Mouse (Mus musculus) C2C12 (cell line): Measurements from ENCODE around the gene Rhbdl3. TPM values are rescaled to one million over a fixed set of nuclear protein-coding genes. Genes with fewer than 3 reads are reported as not detected.

Source experiments
- H3K27me3 ChIP-seq: one replicate; pipeline ENCODE4 v1.6.1; 2011; ENCODE audit not compliant: control insufficient read depth, insufficient read depth, insufficient read length
- H3K36me3 ChIP-seq: one replicate; pipeline ENCODE4 v1.6.1; 2011; ENCODE audit not compliant: control insufficient read depth, insufficient read depth
- H3K4me3 ChIP-seq: one replicate; pipeline ENCODE4 v1.5.1; 2011; ENCODE audit warnings: mild to moderate bottlenecking, control low read depth; ENCODE audit not compliant: poor library complexity, insufficient read depth, severe bottlenecking
- H3K79me2 ChIP-seq: one replicate; pipeline ENCODE4 v1.6.1; 2011; ENCODE audit not compliant: control insufficient read depth, insufficient read depth
- H3K79me3 ChIP-seq: one replicate; pipeline ENCODE4 v1.6.1; 2011; ENCODE audit warnings: low read depth, control low read depth
- H3ac ChIP-seq: one replicate; pipeline ENCODE3; 2011; ENCODE audit warnings: low read depth; ENCODE audit not compliant: control insufficient read depth, insufficient read length
- CEBPB ChIP-seq: IDR thresholded peaks from one replicate; pipeline ENCODE4 v1.6.1; 2011; ENCODE audit warnings: low read depth, mild to moderate bottlenecking, control low read depth, moderate library complexity
- CTCF ChIP-seq: IDR thresholded peaks from one replicate; pipeline ENCODE4 v1.5.1; 2011; ENCODE audit not compliant: control insufficient read depth, insufficient read depth, insufficient read length
- FOSL1 ChIP-seq: IDR thresholded peaks from one replicate; pipeline ENCODE4 v1.8.0; 2011; ENCODE audit warnings: mild to moderate bottlenecking, low read length; ENCODE audit not compliant: poor library complexity, insufficient read depth, severe bottlenecking
- MAX ChIP-seq: IDR thresholded peaks from one replicate; pipeline ENCODE4 v1.6.1; 2011; ENCODE audit warnings: mild to moderate bottlenecking, control low read depth
- MYOD1 ChIP-seq: IDR thresholded peaks from one replicate; pipeline ENCODE4 v1.6.1; 2011; ENCODE audit warnings: low read depth; ENCODE audit not compliant: control insufficient read depth, insufficient read length
- MYOG ChIP-seq: IDR thresholded peaks from one replicate; pipeline ENCODE4 v1.6.1; 2011; ENCODE audit not compliant: control insufficient read depth, insufficient read length; ENCODE audit errors: extremely low read depth
- USF1 ChIP-seq: IDR thresholded peaks from one replicate; pipeline ENCODE4 v1.6.1; 2011; ENCODE audit warnings: low read depth, mild to moderate bottlenecking, control low read depth, moderate library complexity
- long read RNA-seq, 2 experiments: library from polyadenylated mRNA; unstranded; transcript quantifications; one replicate each; pipeline ENCODE4 v2.0.0; 2019 to 2020
- polyA plus RNA-seq: library from polyadenylated mRNA; unstranded; fragments of >200 nt; fragmentation: generic; extraction: Trizol; gene quantifications from one replicate; pipeline ENCODE4 v1.2.1, GENCODE M21; 2012; ENCODE audit warnings: missing spikeins

The Rhbdl3 gene
- 0.22 TPM for polyA plus RNA-seq
- long read RNA-seq, experiment 1 = 0 reads
- long read RNA-seq, experiment 2 = 0 reads

GRCm38 (mm10) chr11:80300551-80301315 is at the start of gene Rhbdl3:
Rhbdl3 (plus strand) TSS chr11:80300912.
- no peak for TF ChIP-seq MAX
- TF ChIP-seq FOSL1 = no peak
- TF ChIP-seq USF1 = no peak
- no peak for TF ChIP-seq CEBPB
- no peak for TF ChIP-seq CTCF
- no peak for TF ChIP-seq MYOD1
- TF ChIP-seq MYOG = no peak
- Histone ChIP-seq H3ac (peak within 1 kb of the TSS; percentile 57), H3K36me3 (no peaks in the 10 kb centered on the region), H3K4me3 (peak within 1 kb of the TSS; percentile 21), H3K79me2 (no peaks in the 10 kb centered on the region), H3K27me3 (peaks cover 28% of the 10 kb centered on the region), H3K79me3 (no peaks in the 10 kb centered on the region)

DNA sequence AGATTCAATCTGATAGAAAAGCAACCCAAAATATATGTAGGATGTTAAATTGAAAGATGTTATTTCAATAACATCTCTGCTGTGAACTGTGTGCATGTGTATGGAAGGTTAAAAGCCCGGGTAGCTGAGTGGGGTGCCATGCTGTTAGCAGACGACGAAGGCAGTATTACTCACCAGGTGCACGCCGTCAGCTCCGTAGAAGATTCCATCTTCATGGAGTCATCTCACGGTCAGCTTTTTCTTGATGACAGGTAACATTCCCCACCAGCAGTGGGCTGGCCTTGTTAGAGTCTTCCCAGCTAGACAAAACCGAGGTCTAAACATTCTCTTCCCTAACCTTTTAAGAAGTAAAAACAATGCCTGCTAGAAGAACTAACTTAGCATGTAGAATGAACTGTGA is 36.6 kb upstream of the Rhbdl3 start:
- TF ChIP-seq FOSL1 (no peak), MYOD1 (no peak), CTCF (no peak), USF1 (no peak), MYOG (no peak), MAX (no peak)
- Histone ChIP-seq H3ac (no peak overlapping the region), H3K27me3 (no peaks in the 10 kb centered on the region), H3K79me2 (no peaks in the 10 kb centered on the region), H3K79me3 (no peaks in the 10 kb centered on the region), H3K36me3 (peaks cover 60% of the 10 kb centered on the region), H3K4me3 (no peak overlapping the region)

DNA sequence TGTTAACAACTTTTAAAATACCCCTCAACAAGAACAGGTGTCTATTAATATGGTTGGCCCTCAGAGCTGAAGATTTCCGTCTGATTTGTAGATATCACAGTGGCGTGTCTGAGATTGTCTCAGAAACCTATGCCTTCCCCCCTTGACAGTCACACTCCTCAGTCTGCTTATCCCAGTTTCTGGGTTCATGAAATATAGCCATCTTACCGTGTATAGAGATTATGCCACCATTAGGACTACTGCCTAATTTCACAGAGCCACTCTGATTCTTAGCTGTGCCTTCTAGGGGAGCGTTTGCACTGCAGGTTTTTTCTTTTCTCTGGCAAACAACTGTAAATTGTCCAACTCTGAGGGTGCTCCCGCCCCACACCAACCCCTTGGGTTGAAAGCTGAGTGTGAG is 29.6 kb upstream of the Rhbdl3 start:
- no peaks in the 10 kb centered on the region for H3K79me3 ChIP-seq
- no peak overlapping the region for H3K4me3 ChIP-seq
- H3ac ChIP-seq = no peak overlapping the region
- H3K36me3 ChIP-seq = peaks cover 9% of the 10 kb centered on the region
- H3K79me2 ChIP-seq = no peaks in the 10 kb centered on the region
- H3K27me3 ChIP-seq = no peaks in the 10 kb centered on the region
- TF ChIP-seq MAX (no peak), CTCF (no peak), USF1 (no peak), MYOG (no peak), FOSL1 (no peak), MYOD1 (no peak), CEBPB (no peak)

- TF ChIP-seq CTCF (no peak), CEBPB (no peak), MAX (no peak), FOSL1 (no peak), MYOD1 (no peak), USF1 (no peak), MYOG (no peak)
- no peaks in the 10 kb centered on the region for H3K79me2 ChIP-seq
- H3K4me3 ChIP-seq = no peak overlapping the region
- H3ac ChIP-seq = no peak overlapping the region
- no peaks in the 10 kb centered on the region for H3K27me3 ChIP-seq
- no peaks in the 10 kb centered on the region for H3K79me3 ChIP-seq
- no peaks in the 10 kb centered on the region for H3K36me3 ChIP-seq
Observed at GRCm38 (mm10) chr11:80275011-80275410, 25.7 kb upstream of the Rhbdl3 start.

DNA sequence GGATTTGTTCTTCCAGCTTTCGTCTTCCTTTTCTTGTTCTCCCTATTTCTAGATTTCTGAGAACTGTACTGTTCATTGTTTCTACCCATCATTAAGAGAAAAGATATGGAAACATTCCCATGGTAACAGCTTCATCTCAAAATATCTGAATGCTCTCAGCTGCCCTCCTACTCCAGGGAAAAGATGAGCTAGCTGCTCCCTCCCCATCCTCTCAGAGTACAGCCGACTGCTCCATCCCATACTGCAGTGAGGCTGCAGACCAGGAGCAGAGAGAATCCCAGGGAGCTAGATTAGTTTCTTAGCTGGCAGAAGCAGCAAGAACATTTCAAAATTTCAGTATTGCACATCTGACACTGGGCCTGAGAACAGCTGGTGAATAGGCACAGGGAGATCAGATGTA is 22.7 kb upstream of the Rhbdl3 start:
- H3K36me3 ChIP-seq = no peaks in the 10 kb centered on the region
- H3K79me2 ChIP-seq = no peaks in the 10 kb centered on the region
- TF ChIP-seq MYOD1 = no peak
- no peaks in the 10 kb centered on the region for H3K79me3 ChIP-seq
- no peak overlapping the region for H3ac ChIP-seq
- H3K27me3 ChIP-seq = no peaks in the 10 kb centered on the region
- no peak overlapping the region for H3K4me3 ChIP-seq

- Histone ChIP-seq H3K79me3 (no peaks in the 10 kb centered on the region), H3ac (no peak overlapping the region), H3K79me2 (no peaks in the 10 kb centered on the region), H3K27me3 (no peaks in the 10 kb centered on the region), H3K36me3 (no peaks in the 10 kb centered on the region), H3K4me3 (no peak overlapping the region)
- no peak for TF ChIP-seq CEBPB
- no peak for TF ChIP-seq USF1
- TF ChIP-seq CTCF = no peak
- TF ChIP-seq MYOD1 = no peak
- TF ChIP-seq FOSL1 = no peak
- no peak for TF ChIP-seq MAX
- no peak for TF ChIP-seq MYOG
Observed at GRCm38 (mm10) chr11:80283786-80284185, 16.9 kb upstream of the Rhbdl3 start.
